Mouse (Mus musculus) limb, embryonic 14.5 days (tissue): Measurements from ENCODE around the gene Gm30302. TPM values are rescaled to one million over a fixed set of nuclear protein-coding genes. Genes with fewer than 3 reads are reported as not detected.

Experiments
- ATAC-seq: fragments of 200-750 bp; cut with Nextera tagmentation; 2 replicates; pipeline ENCODE4 v1.8.0; 2017; ENCODE audit warnings: low read depth, moderate number of reproducible peaks, moderate TSS enrichment; ENCODE audit not compliant: low FRiP score
- DNase-seq: peaks from one replicate; pipeline ENCODE4 v3.0.0-alpha.2; 2015; ENCODE audit warnings: low spot score
- H3K27ac ChIP-seq: fragments of 300-500 bp; sonication (generic); replicated peaks from 2 replicates; pipeline ENCODE4 v1.5.1; 2014; ENCODE audit warnings: low read depth, mild to moderate bottlenecking, low read length, moderate library complexity, mixed read lengths
- H3K27me3 ChIP-seq: fragments of 300-500 bp; sonication (generic); 2 replicates; pipeline ENCODE4 v1.6.1; 2014; ENCODE audit warnings: low read length, mixed read lengths; ENCODE audit not compliant: control insufficient read depth, insufficient read depth
- H3K36me3 ChIP-seq: fragments of 300-500 bp; sonication (generic); 2 replicates; pipeline ENCODE4 v1.6.1; 2014; ENCODE audit warnings: mild to moderate bottlenecking, low read length, moderate library complexity, mixed read lengths; ENCODE audit not compliant: control insufficient read depth, insufficient read depth
- H3K4me1 ChIP-seq: fragments of 300-500 bp; sonication (generic); 2 replicates; pipeline ENCODE4 v1.6.1; 2014; ENCODE audit warnings: antibody characterized with exemption, low read length, mixed read lengths; ENCODE audit not compliant: control insufficient read depth, insufficient read depth
- H3K4me2 ChIP-seq: fragments of 300-500 bp; sonication (generic); replicated peaks from 2 replicates; pipeline ENCODE4 v1.6.1; 2014; ENCODE audit warnings: low read depth, mild to moderate bottlenecking, low read length, moderate library complexity; ENCODE audit not compliant: severe bottlenecking
- H3K4me3 ChIP-seq: fragments of 300-500 bp; sonication (generic); replicated peaks from 2 replicates; pipeline ENCODE4 v1.5.1; 2014; ENCODE audit warnings: low read length
- H3K9ac ChIP-seq: fragments of 300-500 bp; sonication (generic); 2 replicates; pipeline ENCODE4 v1.6.1; 2014; ENCODE audit warnings: mild to moderate bottlenecking, low read depth, low read length, moderate library complexity; ENCODE audit not compliant: severe bottlenecking
- H3K9me3 ChIP-seq: fragments of 300-500 bp; sonication (generic); 2 replicates; pipeline ENCODE4 v1.6.1; 2016; ENCODE audit warnings: low read length; ENCODE audit not compliant: control insufficient read depth
- POLR2A ChIP-seq: fragments of 200-500 bp; IDR thresholded peaks from 2 replicates; pipeline ENCODE4 v1.8.0; 2012; ENCODE audit warnings: inconsistent platforms, mild to moderate bottlenecking, moderate library complexity, borderline replicate concordance; ENCODE audit not compliant: insufficient read depth, insufficient read length; ENCODE audit errors: extremely low read depth
- WGBS: fragments of 180-500 bp; shearing (Covaris S2); extraction: QIAGEN DNeasy Blood & Tissue Kit; methylation state at CpG from one replicate; pipeline ENCODE4 v1.1.7; 2014; 5-methylcytosine and 5-hydroxymethylcytosine counted together
- polyA plus RNA-seq, 2 experiments: library from polyadenylated mRNA; depleted of rRNA in 1 of 2; stranded (reverse) in 1 of 2; unstranded in 1 of 2; fragments of >200 nt; fragmentation: Nextera tagmentation in 1 of 2; extraction: Ambion mirVana in 1 of 2; gene quantifications; 2 replicates each; pipeline versions ENCODE4 v1.2.1 to v1.2.3; 2012 to 2014

Gm30302 gene
- polyA plus RNA-seq, 2 experiments, result not detected

DNA sequence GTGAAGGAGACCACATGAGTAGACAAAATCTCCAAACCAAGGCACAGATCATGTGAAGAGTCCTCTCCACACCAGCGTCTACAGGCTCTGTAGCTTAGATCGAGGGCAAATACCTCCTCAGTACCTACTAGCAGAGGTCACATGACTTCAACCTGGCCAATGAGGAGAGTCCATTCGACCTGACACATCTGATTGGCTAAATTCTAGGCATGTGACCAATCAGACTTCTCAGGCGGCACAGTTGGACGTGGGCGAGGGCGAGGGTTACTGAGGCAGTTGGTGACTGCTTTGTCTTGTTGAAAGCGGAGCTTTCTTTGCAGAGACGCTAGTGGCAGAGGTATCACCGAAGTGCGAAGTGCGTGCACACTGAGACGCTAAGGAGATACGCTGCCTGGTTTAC is 36.6 kb downstream of the Gm30302 start:
- Histone ChIP-seq H3K27me3 (no peaks in the 10 kb centered on the region), H3K27ac (no peak overlapping the region), H3K36me3 (no peaks in the 10 kb centered on the region), H3K4me3 (no peak overlapping the region), H3K4me2 (no peak overlapping the region), H3K4me1 (no peaks in the 10 kb centered on the region), H3K9ac (no peak overlapping the region), H3K9me3 (no peaks in the 10 kb centered on the region)
- WGBS, result 91% methylated on average over 14 of the region's 14 CpGs
- no peak for TF ChIP-seq POLR2A
- ATAC-seq (no peak), DNase-seq (no peak)

DNA sequence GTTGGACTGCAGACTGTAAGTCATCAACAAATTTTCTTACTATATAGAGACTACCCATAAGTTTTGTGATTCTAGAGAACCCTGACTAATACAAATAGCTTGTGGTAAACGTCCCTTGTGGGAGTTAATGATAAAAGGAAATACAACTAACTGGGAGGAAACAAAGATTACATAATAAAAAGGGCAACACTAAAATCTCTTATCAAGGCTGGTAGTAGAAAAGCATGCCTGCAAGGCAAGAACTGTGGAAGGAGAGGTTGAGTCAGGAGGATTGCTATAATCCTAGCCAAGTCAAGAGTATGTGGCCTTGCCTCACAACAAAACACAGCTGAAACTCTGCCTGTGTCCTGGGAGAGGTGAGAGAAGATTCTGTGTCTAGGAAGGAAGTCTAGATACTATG is 38.1 kb downstream of the Gm30302 start:
- Histone ChIP-seq H3K4me2 (no peak overlapping the region), H3K4me3 (no peak overlapping the region), H3K36me3 (no peaks in the 10 kb centered on the region), H3K4me1 (no peaks in the 10 kb centered on the region), H3K9ac (no peak overlapping the region), H3K9me3 (no peaks in the 10 kb centered on the region), H3K27me3 (no peaks in the 10 kb centered on the region), H3K27ac (no peak overlapping the region)
- 53% methylated on average over 1 of the region's 1 CpGs for WGBS
- no peak for TF ChIP-seq POLR2A
- no peak for ATAC-seq
- no peak for DNase-seq

DNA sequence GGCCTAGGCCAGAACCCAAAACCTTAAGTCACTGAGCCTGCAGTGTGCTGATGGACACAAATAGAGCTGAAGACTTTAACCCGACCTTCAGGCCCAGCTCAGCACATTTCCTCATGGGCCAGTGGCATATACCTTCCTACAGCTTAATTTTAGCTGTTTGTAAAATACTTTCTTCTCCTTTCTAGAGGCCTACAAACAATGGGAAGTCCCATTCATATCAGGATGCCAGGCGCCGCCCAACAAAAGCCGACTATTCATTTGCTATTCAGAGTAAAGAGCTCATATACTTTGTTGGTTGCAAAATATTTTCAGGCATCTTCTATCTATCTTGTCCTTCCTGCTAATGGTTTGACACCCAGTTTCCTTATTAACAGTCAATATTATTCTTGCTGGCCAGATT is 40.8 kb downstream of the Gm30302 start:
- TF ChIP-seq POLR2A, result no peak
- Histone ChIP-seq H3K4me1 (no peaks in the 10 kb centered on the region), H3K9ac (no peak overlapping the region), H3K4me3 (no peak overlapping the region), H3K4me2 (no peak overlapping the region), H3K27ac (no peak overlapping the region), H3K9me3 (no peaks in the 10 kb centered on the region), H3K27me3 (no peaks in the 10 kb centered on the region), H3K36me3 (no peaks in the 10 kb centered on the region)
- ATAC-seq (no peak), DNase-seq (no peak)
- WGBS, result 92% methylated on average over 4 of the region's 4 CpGs

- no peak overlapping the region for H3K27ac ChIP-seq
- no peak overlapping the region for H3K4me3 ChIP-seq
- no peak for TF ChIP-seq POLR2A
- H3K4me1 ChIP-seq, result no peaks in the 10 kb centered on the region
- H3K9me3 ChIP-seq, result no peaks in the 10 kb centered on the region
- WGBS, result 82% methylated on average over 9 of the region's 9 CpGs
- DNase-seq, result no peak
- ATAC-seq, result no peak
- H3K4me2 ChIP-seq, result no peak overlapping the region
- no peak overlapping the region for H3K9ac ChIP-seq
- H3K27me3 ChIP-seq, result no peaks in the 10 kb centered on the region
- H3K36me3 ChIP-seq, result no peaks in the 10 kb centered on the region
Measured at GRCm38 (mm10) chr13:49756591-49756990, 42.2 kb downstream of the Gm30302 start.

GRCm38 (mm10) chr13:49741285-49742040 is 57.3 kb downstream of the Gm30302 start:
- 92% methylated on average over 16 of the region's 16 CpGs for WGBS
- TF ChIP-seq POLR2A, result no peak
- Histone ChIP-seq H3K9me3 (no peaks in the 10 kb centered on the region), H3K27ac (no peak overlapping the region), H3K36me3 (no peaks in the 10 kb centered on the region), H3K4me3 (no peak overlapping the region), H3K4me2 (no peak overlapping the region), H3K27me3 (no peaks in the 10 kb centered on the region), H3K4me1 (no peaks in the 10 kb centered on the region), H3K9ac (no peak overlapping the region)
- DNase-seq (no peak), ATAC-seq (no peak)

- DNase-seq, result no peak
Measured at GRCm38 (mm10) chr13:49738011-49738410, 60.8 kb downstream of the Gm30302 start.

More at GRCm38 (mm10) chr13:49738011-49738410, 60.8 kb downstream of the Gm30302 start:
- TF ChIP-seq POLR2A, result no peak
- peaks cover 26% of the 10 kb centered on the region for H3K36me3 ChIP-seq
- no peaks in the 10 kb centered on the region for H3K27me3 ChIP-seq
- no peaks in the 10 kb centered on the region for H3K9me3 ChIP-seq
- no peak overlapping the region for H3K9ac ChIP-seq
- no peak overlapping the region for H3K27ac ChIP-seq
- ATAC-seq, result no peak
- no peak overlapping the region for H3K4me3 ChIP-seq
- no peaks in the 10 kb centered on the region for H3K4me1 ChIP-seq
- H3K4me2 ChIP-seq, result no peak overlapping the region
- whole genome bisulfite sequencing, result 83% methylated on average over 2 of the region's 2 CpGs
